Mouse (Mus musculus) stomach, embryonic 14.5 days (tissue): ENCODE measurements at regions not wholly inside any gene's neighbourhood (a gene's known extent, or its start where the extent isn't known, plus 50 kb on each side); places are given as distances from the start of the nearest gene placed in this dataset.
"Not testable (repeated sequence)": the region's sequence is repeated elsewhere in the genome, so short reads cannot be mapped to it uniquely, and the experiment has no call there.

Experiments used
- ATAC-seq: fragments of 200-750 bp; cut with Nextera tagmentation; 2 replicates; pipeline ENCODE4 v1.8.0; 2017; ENCODE audit warnings: low read depth, moderate TSS enrichment; ENCODE audit not compliant: insufficient number of reproducible peaks, insufficient read depth, low FRiP score
- H3K27ac ChIP-seq: fragments of 300-500 bp; sonication (generic); 2 replicates; pipeline ENCODE4 v1.5.1; 2014; ENCODE audit warnings: mild to moderate bottlenecking, low read length, moderate library complexity, mixed read lengths
- H3K27me3 ChIP-seq: fragments of 300-500 bp; sonication (generic); 2 replicates; pipeline ENCODE4 v1.6.1; 2014; ENCODE audit warnings: low read length, control low read depth, mixed read lengths; ENCODE audit not compliant: control insufficient read depth, insufficient read depth
- H3K36me3 ChIP-seq: fragments of 300-500 bp; sonication (generic); 2 replicates; pipeline ENCODE4 v1.6.1; 2014; ENCODE audit warnings: mild to moderate bottlenecking, control low read depth, low read length, moderate library complexity, mixed read lengths; ENCODE audit not compliant: control insufficient read depth, insufficient read depth
- H3K4me1 ChIP-seq: fragments of 300-500 bp; sonication (generic); 2 replicates; pipeline ENCODE4 v1.6.1; 2014; ENCODE audit warnings: low read length, control low read depth, mixed read lengths; ENCODE audit not compliant: control insufficient read depth, insufficient read depth
- H3K4me2 ChIP-seq: fragments of 300-500 bp; sonication (generic); replicated peaks from 2 replicates; pipeline ENCODE4 v1.6.1; 2014; ENCODE audit warnings: low read depth, low read length, control low read depth
- H3K4me3 ChIP-seq: fragments of 300-500 bp; sonication (generic); 2 replicates; pipeline ENCODE4 v1.5.1; 2014; ENCODE audit warnings: low read depth, low read length, control low read depth
- H3K9ac ChIP-seq: fragments of 300-500 bp; sonication (generic); replicated peaks from 2 replicates; pipeline ENCODE4 v1.6.1; 2014; ENCODE audit warnings: low read depth, mild to moderate bottlenecking, control low read depth, low read length, moderate library complexity, mixed read lengths
- H3K9me3 ChIP-seq: fragments of 300-500 bp; sonication (generic); 2 replicates; pipeline ENCODE4 v1.6.1; 2016; ENCODE audit warnings: low read depth, low read length, control low read depth; ENCODE audit not compliant: control insufficient read depth
- WGBS: fragments of 180-500 bp; shearing (Covaris S2); extraction: QIAGEN DNeasy Blood & Tissue Kit; methylation state at CpG from one replicate; pipeline ENCODE4 v1.1.7; 2014; 5-methylcytosine and 5-hydroxymethylcytosine counted together

DNA sequence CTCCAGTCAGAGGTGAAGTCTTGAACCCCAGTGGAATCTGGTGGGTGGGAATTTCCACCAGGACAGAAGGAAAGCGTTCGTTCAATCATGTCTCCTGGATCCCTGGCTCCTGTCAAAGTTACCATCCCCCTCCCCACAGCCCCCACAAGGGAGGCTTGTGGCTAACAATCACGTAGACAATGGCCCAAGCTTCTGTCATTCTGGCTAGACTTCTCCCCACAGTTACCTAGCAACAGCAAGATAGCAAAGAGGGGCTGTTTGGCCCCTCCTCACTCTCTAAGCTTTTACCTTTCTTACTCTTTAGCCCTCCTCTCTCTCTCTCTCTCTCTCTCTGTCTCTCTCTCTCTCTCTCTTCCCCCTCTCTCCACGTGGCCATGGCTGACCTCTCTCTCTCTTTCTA is 178.4 kb upstream of the Serp2 start:
- H3K36me3 ChIP-seq = no peaks in the 10 kb centered on the region
- 28% methylated on average over 4 of the region's 4 CpGs for WGBS
- H3K9me3 ChIP-seq = no peaks in the 10 kb centered on the region
- no peak overlapping the region for H3K27ac ChIP-seq
- H3K4me2 ChIP-seq = no peak overlapping the region
- no peaks in the 10 kb centered on the region for H3K27me3 ChIP-seq
- H3K4me1 ChIP-seq = no peaks in the 10 kb centered on the region
- H3K9ac ChIP-seq = no peak overlapping the region
- no peak for ATAC-seq
- H3K4me3 ChIP-seq = no peak overlapping the region

DNA sequence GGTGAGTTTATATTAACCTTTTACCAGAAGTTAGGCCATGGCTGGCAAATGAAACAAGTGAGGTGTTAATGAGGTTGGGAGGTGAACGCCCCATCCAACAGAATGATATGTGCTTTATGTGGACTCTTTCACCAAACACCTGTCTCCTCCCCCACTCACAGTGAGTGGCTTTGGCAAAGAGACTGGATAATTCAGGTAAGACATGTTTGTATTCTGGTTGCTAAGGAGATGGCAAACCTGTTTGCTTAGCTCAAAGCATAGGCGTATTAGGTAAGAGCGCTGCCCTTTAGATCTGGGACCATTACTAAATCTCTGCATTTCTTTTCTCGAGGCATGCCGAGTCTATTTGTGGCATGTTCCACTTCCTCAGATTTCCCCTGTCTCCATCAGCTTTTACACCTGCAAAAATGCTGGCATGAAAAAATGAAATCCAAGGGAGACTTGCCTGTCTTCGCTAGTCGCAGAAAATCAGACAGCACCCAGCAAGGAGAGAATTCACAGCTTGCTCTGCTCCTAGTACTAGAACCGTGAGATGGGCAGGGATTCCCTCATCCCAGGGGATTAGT is 176.7 kb upstream of the Serp2 start:
- Histone ChIP-seq H3K4me2 (no peak overlapping the region), H3K9me3 (no peaks in the 10 kb centered on the region), H3K36me3 (no peaks in the 10 kb centered on the region), H3K4me1 (no peaks in the 10 kb centered on the region), H3K9ac (no peak overlapping the region), H3K4me3 (no peak overlapping the region), H3K27me3 (no peaks in the 10 kb centered on the region), H3K27ac (peak overlapping the region; percentile 58; the same call in 1 of the 2 replicates)
- peak; percentile 81 for ATAC-seq
- WGBS = 69% methylated on average over 8 of the region's 8 CpGs

DNA sequence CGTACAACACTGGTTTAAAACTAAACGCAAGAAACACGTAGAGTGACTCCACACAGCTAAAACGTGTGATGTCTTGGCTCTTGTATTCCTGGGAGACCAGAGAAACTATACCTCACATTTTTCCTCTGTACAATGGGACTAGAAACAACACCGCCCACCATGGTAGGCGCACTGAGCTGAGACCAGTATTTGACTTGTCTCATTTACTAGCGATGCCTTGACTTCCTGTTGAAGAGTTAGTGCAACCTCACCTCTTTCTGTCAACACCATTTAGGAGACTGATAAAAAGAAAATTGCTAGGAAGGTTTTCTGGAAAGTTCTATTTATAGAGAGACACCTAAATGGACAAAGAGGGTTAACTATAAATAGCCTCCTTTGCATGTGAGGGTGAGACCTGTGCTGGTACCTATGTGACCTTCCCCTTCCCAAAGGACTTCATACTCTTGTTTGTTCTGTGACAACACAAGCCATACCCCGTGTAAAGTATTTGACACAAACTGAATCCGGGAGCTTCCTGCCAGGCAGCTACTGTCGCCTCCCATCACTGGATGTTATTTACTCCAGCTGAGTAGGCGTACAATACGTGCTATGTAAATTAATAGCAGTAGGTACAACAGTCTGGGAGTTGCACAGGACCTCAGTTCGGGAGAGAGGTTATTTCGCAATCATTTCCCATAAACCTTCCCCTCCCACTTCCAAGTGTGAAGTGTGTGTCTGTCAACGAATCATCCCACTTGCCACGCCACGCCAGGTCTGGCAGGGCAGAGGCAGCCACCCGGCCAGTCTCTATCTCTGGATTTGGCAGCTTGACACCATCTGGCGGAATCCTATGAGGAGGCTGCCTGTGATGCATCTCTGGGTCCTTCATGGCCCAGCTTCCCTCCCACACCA is 174.7 kb upstream of the Serp2 start:
- no peak overlapping the region for H3K9ac ChIP-seq
- no peak for ATAC-seq
- H3K36me3 ChIP-seq = no peaks in the 10 kb centered on the region
- H3K4me1 ChIP-seq = no peaks in the 10 kb centered on the region
- no peaks in the 10 kb centered on the region for H3K9me3 ChIP-seq
- H3K27ac ChIP-seq = no peak overlapping the region
- no peaks in the 10 kb centered on the region for H3K27me3 ChIP-seq
- WGBS = 73% methylated on average over 19 of the region's 19 CpGs
- no peak overlapping the region for H3K4me2 ChIP-seq
- H3K4me3 ChIP-seq = no peak overlapping the region

DNA sequence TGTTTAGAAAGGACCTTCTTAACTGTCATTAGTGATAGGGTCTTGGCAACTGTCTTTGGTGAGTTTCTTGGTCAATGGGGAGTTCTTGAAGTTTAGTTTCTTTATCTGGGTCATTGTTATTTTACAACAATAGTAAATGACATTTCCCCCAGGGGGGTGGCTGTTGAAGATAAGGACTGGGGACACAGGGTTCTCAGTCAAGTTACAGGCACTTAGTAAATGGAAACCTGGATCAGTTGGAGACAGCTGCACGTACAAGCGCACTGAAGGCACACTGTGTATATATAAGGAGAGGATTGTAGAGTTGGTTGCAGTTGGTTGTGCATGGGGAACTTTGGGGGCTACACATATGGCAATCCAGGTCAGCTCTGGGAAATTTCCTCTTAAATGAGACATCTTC is 169.2 kb upstream of the Serp2 start:
- Histone ChIP-seq H3K9ac (no peak overlapping the region), H3K36me3 (no peaks in the 10 kb centered on the region), H3K9me3 (no peaks in the 10 kb centered on the region), H3K27ac (no peak overlapping the region), H3K27me3 (no peaks in the 10 kb centered on the region), H3K4me1 (no peaks in the 10 kb centered on the region), H3K4me3 (no peak overlapping the region), H3K4me2 (no peak overlapping the region)
- WGBS = 80% methylated on average over 2 of the region's 2 CpGs
- ATAC-seq = no peak

DNA sequence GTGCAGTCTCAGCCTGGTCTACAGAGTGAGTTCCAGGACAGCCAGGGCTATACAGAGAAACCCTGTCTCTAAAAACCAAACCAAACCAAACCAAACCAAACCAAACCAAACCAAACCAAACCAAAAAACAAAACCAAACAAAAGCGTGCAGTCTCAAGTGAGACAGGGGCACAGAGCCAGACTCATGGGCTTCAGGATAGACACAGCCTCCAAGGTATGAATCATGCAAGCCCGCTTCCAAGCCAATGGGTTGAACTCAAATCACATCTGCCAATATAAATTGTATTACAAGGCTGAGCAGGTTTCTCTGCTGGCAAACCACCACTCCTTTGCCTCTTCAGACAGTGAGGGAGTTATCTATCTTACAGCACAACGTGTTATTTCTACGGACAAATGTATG is 168.5 kb upstream of the Serp2 start:
- ATAC-seq, H3K4me3 ChIP-seq, H3K4me1 ChIP-seq, H3K27ac ChIP-seq, H3K4me2 ChIP-seq, H3K27me3 ChIP-seq, H3K36me3 ChIP-seq, H3K9ac ChIP-seq, H3K9me3 ChIP-seq: not testable (repeated sequence)
- WGBS = 93% methylated on average over 4 of the region's 4 CpGs

DNA sequence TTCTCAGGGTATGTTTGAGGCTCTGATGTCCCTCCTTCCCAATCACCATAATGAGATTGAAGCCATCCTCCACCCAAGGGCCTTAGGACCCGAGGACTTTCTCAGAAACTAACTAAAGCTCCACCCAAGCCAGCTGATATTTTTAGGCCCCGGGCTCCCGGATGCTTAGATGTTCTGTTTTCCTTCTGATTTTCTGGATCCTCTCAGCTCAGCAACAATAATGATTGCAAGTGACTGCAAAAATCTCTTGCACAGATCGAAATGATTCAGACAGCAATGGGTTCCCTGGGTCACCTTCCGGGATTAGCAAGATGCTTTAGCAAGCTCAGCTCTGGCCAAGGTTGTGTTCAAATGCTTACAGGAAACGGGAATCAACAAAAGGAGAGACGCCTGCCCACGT is 168.1 kb upstream of the Serp2 start:
- H3K9ac ChIP-seq = no peak overlapping the region
- no peak for ATAC-seq
- H3K9me3 ChIP-seq = no peaks in the 10 kb centered on the region
- H3K4me1 ChIP-seq = no peaks in the 10 kb centered on the region
- no peaks in the 10 kb centered on the region for H3K27me3 ChIP-seq
- no peak overlapping the region for H3K4me3 ChIP-seq
- H3K4me2 ChIP-seq = no peak overlapping the region
- H3K27ac ChIP-seq = no peak overlapping the region
- 74% methylated on average over 8 of the region's 8 CpGs for WGBS
- no peaks in the 10 kb centered on the region for H3K36me3 ChIP-seq

DNA sequence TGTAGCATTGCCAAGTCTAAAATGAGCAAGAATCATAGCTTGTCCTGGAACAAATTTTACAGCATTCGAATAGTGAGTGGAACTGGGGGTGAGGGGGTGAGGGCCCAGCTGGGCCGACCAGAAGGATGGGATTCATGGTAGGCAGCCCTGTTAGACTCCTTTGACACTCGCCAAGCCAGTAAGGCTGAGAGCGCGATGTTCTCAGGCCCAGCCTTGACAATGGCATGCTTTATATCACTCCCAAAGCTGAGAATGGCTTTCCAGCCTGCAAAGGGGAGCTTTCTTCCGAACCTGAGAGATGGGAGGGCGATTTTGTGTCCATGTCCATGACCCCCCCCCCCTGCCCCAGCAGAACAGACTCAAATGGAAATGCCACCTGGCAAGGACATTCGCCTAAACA is 167.7 kb upstream of the Serp2 start:
- no peak for ATAC-seq
- 70% methylated on average over 8 of the region's 8 CpGs for WGBS

DNA sequence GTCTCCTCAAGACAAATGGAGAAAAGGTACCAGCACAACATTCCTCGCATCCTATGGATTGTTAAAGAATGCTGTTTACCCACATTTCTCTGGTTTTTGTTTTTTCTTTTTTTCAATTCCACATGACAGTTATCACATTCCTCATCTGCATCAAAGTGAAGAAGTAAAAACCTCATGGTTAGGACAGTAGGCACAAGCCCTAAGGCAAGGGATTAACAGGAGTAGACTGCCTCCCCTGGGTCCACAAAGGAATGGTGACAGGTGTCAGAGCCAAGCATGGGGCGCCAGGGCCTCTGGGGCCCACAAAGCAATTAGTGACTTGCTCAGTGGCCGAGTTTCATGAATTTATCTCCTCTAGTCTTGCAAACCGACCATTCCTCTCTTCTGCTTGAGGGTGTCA is 166.9 kb upstream of the Serp2 start:
- Histone ChIP-seq H3K4me3 (no peak overlapping the region), H3K27ac (no peak overlapping the region), H3K4me2 (no peak overlapping the region), H3K9ac (no peak overlapping the region), H3K27me3 (no peaks in the 10 kb centered on the region), H3K4me1 (no peaks in the 10 kb centered on the region), H3K36me3 (no peaks in the 10 kb centered on the region), H3K9me3 (no peaks in the 10 kb centered on the region)
- no peak for ATAC-seq
- 62% methylated on average over 4 of the region's 4 CpGs for WGBS

More for the DNA sequence above, 167.7 kb upstream of the Serp2 start:
- H3K27ac ChIP-seq = no peak overlapping the region
- no peaks in the 10 kb centered on the region for H3K9me3 ChIP-seq
- no peak overlapping the region for H3K9ac ChIP-seq
- H3K4me1 ChIP-seq = no peaks in the 10 kb centered on the region
- H3K27me3 ChIP-seq = no peaks in the 10 kb centered on the region
- no peak overlapping the region for H3K4me3 ChIP-seq
- no peak overlapping the region for H3K4me2 ChIP-seq
- H3K36me3 ChIP-seq = no peaks in the 10 kb centered on the region
